Mouse (Mus musculus): ENCODE measurements around the gene Tldc2.
A peak's percentile ranks its signal among the peaks of the same experiment; 100 is the strongest.

The Tldc2 gene

GRCm38 (mm10) chr2:157086796-157087195, at the start of gene Tldc2:
Tldc2 (plus strand) TSS chr2:157087055.
- peak in 1 of 2 experiments; percentile 9 for DNase-seq

GRCm38 (mm10) chr2:157037303-157037702, 49.6 kb upstream of the Tldc2 start:
- DNase-seq, result peak; percentile 34 to 38

DNA sequence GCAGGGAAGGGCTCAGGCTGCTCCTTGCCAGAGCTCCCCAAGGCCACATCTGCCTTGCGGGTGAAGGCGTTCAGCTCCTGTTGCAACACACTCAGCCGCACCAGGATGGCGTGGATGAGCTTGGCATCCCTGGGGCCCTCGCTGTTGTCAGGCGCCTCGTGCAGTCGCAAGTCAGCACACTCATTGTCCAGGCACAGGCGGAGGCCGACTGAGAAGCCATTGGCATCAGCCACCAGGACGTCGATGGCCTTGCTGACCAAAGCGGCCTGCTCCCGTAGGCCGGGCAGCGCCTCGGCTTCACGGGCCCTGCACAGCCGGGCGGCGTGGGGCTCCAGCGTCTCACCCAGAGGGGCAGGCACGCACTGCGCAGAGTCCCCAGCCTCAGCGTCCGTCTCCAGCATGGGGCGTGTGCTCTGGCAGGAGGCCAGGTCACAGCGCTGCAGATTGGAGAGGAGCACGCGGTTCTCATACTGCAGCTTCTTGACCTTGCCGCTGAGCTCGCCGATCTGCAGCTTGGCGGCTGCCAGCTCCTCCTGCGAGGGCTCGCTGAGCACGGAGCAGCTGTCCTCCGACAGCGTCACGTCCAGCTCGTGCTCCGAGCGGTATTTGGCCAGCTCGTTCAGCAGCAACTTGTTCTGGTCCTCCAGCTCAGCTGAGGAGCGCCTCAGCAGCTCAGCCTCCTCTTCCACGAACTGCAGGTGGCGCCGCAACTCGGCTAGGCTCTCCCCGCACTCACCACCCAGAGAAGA, 46.8 kb upstream of the Tldc2 start:
- peak; percentile 75 to 78 for DNase-seq

DNA sequence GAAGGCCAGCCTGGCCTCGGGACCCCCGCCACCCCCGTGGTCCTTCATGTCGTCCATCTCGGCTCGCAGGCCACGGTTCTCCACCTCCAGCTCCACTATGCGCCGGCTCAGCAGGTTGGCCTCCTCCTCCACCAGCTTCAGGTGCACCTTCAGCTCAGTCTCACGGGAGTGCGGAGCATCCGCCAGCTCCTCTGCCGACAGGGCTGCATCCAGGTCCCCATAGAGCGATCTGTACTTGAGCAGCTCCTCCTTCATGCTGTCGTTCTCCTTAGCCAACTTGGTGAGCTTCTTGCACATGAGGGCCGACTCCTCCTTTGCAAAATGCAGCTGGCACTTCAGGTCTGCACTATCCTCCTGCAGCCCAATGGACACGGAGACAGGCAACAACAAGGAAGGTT, 46.2 kb upstream of the Tldc2 start:
- DNase-seq, result no peak

DNA sequence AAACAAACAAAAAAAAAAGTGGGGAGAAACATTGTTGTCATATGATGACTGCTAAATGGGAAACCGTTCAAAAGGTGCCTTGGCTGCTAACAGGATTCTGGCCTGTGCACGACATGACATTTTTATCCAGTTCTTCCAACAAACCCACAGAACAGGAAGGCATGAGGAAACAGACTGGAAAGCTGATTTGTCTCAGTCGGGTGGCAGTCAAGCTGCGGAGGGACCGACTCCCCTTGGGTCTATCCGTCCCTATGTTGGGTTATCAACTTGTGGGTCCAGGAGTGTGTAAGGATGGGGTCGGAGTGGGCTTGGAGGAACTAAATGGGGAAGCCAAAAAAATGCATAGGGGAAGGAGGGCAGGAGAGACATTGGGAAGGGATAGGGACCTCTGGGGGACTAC, 45.4 kb upstream of the Tldc2 start:
- DNase-seq, result peak; percentile 35 to 43

GRCm38 (mm10) chr2:157043556-157043955, 43.3 kb upstream of the Tldc2 start:
- DNase-seq, result peak; percentile 36 to 49

- peak in 1 of 2 experiments; percentile 48 for DNase-seq
Observed at GRCm38 (mm10) chr2:157043987-157044386, 42.9 kb upstream of the Tldc2 start.

DNA sequence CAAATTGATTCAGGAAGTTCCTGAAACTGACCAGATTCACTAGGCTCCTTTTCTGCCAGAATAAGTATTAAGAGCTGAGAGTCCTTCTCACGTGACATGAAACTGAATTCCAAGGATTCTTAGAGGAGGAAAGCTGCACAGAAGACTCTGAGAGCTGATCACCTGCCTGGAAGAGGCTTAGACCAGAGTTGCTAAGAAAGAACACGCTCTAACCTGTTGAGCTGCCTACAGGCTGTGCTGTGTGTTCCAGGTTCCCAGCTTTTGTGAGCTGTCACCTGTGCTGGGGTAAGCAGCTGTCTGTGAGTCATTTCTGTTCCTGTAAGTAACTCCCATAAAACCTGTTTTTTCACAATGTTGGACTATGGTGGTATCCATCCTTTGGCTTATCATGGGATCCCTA, 40.9 kb upstream of the Tldc2 start:
- no peak for DNase-seq

DNA sequence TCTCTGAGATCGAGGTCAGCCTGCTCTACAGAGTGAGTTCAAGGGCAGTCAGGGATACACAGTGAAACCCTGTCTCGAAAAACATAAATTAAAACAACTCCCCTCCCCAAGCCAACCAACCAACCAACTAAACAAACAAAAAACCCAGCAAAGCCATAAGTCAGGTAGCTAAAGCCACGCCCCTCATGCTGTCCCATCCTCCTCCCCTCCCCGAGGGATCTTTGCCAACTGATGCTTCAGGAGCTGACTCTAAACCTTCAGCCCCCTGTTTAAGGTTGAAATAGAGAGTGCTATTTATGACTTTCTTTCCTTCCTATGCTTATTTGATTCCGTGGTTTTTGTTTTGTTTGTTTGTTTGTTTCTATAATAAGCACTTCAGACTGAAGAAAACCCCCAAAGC, 39.9 kb upstream of the Tldc2 start:
- peak; percentile 13 to 60 for DNase-seq

GRCm38 (mm10) chr2:157048395-157049181, 38.3 kb upstream of the Tldc2 start:
- peak; percentile 71 to 72 for DNase-seq

GRCm38 (mm10) chr2:157049831-157050243, 37.0 kb upstream of the Tldc2 start:
- peak; percentile 58 to 60 for DNase-seq

- peak; percentile 30 to 42 for DNase-seq
Observed at GRCm38 (mm10) chr2:157052448-157052847, 34.4 kb upstream of the Tldc2 start.

- DNase-seq, result peak in 1 of 2 experiments; percentile 40
Observed at GRCm38 (mm10) chr2:157053124-157053523, 33.7 kb upstream of the Tldc2 start.

DNA sequence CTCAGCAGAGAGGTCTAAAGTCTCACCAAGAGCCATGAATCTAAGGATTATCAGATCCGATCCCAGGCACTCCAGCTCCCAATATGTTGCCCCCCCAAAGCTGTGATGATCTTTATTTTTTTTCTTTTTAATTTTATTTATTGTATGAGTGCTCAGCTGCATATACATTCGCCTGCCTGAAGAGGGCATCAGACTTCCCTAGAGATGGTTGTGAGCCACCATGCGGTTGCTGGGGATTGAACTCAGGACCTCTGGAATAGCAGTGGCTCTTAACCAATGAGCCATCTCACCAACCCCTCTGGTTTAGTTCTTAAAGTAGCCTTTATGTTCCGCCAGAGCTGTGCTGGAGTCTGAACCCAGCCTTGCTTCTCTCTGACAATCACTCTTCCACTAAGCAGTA, 33.1 kb upstream of the Tldc2 start:
- DNase-seq, result no peak

DNA sequence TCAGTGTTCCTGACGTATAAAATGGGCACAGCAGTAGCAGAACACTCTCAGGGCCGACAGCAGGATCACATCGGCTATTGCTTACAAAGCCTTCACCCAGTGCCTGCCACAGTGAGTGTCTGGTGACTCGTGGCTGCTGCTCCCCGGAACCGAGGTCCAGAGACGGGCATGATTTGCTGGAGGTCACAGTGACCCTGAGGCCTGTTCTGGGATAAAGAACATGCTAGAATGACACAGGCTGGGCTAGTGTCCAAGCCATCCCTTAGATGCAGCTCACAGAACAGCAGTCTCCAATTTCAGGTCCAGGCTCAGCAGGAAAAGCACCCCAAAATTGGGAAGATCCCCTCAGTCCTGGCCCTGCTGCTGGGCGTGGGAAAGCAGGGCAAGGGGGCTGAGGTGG, 32.6 kb upstream of the Tldc2 start:
- peak in 1 of 2 experiments; percentile 41 for DNase-seq

GRCm38 (mm10) chr2:157054816-157055215, 32.0 kb upstream of the Tldc2 start:
- DNase-seq, result peak; percentile 70 to 73

DNA sequence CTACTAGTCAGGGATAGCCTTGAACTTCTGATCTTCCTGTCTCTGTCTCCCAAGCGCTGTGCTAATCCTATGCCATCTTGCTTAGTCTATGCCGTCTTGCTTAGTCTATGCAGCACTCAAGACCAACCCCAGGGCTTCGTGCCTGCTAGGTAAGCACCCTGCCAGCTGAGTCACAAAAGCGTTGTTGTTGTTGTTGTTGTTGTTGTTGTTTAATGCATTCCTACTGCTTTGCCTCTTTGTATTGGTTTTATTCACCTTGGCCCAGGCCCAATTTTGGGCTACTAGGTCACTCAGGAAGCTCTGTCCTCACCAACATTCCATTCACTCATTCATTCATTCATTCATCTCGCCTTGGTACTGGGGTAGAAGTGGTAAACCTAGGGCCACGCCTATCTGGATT, 31.1 kb upstream of the Tldc2 start:
- peak in 1 of 2 experiments; percentile 27 for DNase-seq

DNA sequence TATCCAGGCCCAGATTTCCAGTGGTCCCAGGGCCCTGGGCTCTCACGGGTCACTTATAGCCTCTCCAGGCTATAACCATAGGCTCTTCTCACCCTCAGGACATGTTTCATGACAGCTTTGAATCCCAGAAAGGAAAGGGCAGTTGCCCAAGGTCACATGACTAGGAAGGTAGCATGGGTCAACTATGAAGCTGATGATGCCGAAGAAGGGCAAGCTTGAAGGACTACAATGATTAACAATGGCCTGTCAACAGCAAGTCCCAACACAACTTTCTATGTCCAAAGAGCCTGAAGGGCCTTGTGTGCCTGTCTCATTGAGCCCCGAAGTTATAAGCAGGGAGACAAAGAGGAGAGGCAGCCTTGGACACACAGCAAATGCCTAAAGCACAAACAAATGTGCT, 29.7 kb upstream of the Tldc2 start:
- peak in 1 of 2 experiments; percentile 33 for DNase-seq

DNA sequence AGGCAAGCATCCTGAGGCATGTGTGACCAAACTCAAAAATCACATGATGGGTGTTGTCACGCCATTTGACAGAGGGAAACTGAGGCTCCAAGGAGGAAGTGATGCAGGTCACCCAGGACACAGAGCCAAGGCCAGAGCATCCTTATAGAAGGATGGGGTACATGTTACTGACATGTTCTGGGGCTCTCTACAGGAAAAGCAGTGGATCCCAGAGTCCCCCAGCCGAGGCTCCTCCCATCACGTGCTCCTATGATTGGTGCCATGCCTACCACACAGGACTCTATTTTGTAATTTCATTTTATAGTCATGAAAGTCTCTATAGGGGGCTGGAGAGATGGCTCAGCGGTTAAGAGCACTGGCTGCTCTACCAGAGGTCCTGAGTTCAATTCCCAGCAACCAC, 29.1 kb upstream of the Tldc2 start:
- DNase-seq, result peak in 1 of 2 experiments; percentile 26

- DNase-seq, result peak; percentile 85 to 86
Observed at GRCm38 (mm10) chr2:157058342-157058998, 28.4 kb upstream of the Tldc2 start.

DNA sequence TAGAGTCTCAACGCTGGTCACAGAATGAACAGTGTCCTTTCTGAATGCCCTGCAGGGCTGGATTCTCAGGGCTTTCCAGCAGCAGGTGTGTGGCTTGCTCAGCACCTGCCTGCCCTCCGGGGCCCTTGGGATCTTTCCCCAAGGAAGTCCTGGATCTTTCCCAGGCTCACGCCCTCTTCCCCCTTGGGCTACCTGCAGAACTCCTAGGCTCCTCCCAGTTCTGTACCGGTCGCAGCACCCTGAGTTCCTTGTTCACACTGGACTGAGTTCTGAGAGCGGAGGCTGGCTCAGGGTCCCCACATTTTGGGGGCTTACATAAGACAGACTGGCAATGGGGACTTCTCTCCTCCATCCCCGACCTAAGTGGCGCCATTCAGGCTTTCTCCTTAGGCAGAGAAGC, 27.7 kb upstream of the Tldc2 start:
- DNase-seq, result peak; percentile 56 to 61

DNA sequence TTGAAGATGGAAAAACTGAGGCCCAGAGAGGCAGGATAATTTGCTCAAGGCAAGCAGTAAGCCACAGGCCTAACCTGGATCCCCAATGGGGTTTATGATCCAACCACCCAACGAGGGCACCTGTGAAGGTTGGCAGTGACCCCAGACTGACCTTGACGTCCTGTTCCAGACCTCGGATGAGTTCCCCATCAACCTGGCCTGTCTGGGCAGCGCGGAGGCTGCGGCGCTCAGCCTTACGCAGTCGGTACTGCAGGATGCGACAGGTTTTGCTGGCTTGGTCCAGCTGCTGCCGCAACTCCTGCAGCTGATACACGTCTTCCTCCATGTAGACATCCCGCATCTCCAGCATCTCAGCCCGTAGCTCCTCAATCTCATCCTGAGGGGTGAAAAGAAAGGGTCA, 26.8 kb upstream of the Tldc2 start:
- peak; percentile 67 to 68 for DNase-seq

DNA sequence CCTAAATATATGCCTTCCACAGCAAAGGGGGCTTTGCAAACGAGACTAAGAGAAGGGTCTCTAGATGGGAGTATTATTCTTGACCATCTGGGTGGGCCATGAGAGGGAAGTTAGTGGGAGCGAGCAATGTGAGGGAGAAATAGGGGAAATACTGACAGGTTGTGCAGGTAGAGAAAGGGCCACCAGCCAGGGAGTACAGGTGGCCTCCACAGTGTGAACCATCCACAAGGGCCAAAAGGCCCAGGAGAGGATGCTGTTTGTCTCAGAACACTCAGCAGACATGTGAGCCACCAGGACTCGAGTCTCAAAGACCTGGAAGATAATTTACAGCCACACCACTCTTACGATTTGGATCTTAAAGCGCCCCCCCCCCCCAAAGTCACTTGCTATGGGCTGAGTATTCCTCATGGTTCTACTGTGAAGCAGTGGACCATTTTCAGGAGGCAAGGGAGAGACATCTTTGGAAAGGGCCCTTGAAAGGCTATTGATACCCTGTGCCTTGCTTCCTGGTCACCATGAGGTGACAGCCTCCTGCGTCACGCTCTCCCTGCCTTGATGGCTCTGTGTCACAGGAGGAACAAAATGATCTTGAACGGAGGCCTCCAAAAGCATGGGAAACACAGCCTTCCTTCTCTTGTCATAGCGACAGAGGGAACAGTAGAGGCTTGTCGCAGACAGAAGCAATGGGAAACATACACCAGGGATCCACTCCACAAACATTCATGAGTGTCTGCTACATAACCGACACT, 26.1 kb upstream of the Tldc2 start:
- peak; percentile 80 to 85 for DNase-seq
